Mouse (Mus musculus) right cerebral cortex, postnatal 36 days (tissue): ENCODE measurements around the gene Mlycd.

ENCODE experiments used
- DNase-seq, 2 experiments: peaks; one replicate each; pipeline ENCODE4 v3.0.0; 2022; ENCODE audit warnings: low spot score in 2 of 2, mixed read lengths in 1 of 2

Gene Mlycd

DNA sequence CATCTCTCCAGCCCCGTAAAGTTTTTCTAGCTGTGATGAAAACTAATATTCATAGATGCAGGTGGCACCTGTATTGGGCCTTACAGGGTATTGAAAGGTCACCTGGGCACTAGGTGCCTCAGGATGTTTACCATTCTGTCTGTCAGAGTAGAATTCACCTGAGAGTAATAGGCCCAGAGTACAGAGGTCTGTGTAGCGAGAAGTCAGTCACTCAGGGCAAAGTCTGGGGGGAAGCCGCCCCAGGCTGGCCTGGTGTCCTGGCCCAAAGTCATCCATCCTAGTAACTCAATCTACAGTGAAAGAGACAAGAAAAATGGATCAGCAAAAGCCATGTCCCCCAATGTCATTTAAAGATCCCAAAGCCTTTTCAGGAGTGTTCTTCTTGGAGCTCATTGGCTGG, 6.2 kb downstream of the Mlycd start:
- DNase-seq = no peak

DNA sequence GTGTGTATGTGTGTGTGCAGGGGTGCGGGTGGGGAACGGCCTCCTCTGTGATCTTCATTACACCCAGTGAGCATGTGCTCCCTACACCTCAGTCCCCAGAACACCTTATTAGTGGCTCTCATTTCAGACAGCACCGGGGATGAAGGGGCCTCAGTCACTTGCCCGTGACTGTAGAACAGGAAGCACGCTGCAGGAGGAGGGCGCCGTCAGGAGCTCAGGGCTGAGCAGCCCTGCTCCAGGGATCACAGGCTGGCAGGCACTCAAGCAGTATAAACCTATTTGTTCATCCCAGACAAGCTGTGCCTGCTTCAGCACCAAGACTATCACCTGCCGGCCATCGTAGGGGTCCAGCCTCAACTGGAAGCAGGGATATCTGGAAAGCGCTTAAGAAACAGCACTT, 9.2 kb downstream of the Mlycd start:
- no peak for DNase-seq

DNA sequence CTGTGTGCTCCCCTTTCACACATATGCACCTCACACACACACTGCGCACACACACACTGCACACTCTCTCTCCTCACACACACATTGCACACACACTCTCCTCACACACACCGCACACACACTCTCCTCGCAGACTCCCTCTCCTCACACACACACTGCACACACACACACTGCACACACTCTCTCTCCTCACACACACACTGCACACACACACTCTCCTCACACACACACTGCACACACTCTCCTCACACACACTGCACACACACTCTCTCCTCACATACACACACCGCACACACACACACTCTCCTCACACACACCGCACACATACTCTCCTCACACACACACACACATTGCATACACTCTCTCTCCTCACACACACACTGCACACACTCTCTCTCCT, 10.0 kb downstream of the Mlycd start:
- no peak for DNase-seq

DNA sequence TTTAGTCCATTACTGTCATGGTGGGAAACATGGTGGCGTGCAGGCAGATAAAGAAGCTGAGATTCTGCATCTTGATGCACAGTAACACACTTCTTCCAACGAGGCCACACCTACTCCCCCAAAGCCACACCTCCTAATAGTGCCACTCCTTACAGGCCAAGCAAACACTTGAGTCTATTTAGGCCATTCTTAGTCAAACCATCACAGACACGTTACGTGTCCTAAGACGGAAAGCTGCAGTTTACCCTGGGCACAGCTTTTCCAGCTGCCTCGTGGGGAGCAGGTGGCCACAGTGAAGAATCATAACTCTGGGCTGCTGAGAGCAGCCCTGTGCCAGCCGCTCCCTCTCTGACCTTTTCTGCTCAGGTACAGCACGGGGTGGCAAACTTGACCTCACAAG, 13.6 kb downstream of the Mlycd start:
- no peak for DNase-seq

DNA sequence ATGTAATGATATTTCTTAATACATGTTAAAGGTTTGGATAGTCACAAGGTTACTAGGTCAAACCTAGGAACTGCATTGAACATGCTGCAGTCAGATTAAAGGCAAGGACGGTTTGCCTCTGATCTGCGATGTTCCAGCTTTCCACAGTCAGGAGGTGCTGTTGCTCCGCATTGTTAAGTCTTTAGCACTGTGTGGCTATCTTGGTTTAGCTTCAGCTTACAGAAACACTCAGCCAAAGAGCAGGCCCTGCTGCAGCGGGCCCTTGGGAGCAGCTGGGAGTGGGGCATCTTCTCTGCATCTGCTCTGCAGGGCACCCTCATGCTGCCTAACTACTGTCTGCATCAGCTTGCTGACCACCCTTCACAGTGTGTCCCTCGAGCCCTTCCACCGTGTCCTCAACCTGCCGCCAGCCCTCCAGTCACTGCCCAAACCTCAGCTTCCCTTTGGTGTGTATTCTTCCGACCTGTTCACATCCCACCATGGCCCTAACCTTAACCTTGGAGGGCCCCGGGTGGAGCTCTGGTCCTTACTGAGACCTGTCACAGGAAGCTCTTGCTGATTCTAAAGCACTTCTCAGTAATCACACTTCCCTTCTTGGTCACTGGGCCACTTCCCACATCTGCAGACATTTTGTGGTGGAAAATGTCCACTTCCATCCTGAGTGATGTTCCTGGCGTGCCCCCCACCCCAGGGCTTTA, 17.5 kb downstream of the Mlycd start:
- no peak for DNase-seq

DNA sequence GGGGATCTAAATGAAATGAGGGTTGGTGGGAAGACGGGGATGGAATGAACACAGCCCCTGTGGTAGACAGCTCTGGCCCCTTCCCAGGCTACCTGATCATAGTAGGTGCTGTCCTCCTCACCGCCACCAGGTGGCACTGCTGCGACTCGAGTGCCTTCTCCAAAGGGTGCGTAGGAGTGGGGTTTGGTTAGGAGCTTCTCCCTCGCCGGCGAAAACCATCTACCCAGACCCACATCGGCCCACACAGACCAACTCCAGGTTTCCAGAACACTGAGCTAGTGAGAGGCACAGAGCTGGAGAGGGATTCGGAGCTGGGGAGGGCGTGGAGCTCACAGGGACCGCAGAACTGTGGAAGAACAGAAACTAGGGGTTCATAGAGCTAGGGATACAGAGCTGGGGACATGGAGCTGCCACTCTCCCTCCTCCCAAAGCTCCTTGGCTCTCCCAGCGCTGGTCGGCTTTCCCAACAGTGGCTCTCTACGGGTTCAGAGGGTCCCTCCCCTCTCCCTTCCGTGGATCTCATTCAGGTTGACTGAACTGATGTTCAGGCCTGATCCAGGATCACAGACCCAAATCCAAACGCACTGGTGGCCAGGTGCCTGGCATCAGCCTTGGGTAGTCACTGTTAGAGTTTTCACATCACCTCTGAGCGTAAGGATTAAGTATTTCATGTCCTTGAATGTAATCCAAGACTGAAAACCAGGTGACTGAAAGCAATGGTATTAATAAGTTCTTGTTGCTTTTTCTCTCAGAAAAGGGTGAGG, 18.2 kb downstream of the Mlycd start:
- DNase-seq = peak; percentile 56 to 69

DNA sequence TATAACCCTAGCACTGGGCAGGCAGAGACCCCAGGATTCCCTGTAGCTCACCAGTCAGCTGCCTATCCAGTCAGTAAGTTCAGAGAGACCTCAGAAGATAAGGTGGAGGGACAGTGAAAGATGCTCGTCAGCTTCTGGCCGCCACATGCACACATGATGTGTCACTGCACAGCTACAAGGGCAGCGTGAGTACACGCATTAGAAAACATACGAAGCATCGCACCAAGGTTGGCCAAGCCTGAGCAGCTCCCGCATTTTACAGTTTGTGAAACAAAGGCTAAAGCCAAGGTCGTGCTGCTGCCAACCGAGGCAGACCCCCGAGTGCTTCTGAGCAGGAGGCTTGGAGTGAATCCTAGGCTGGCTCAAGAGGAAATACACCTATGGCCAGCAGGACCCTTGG, 18.9 kb downstream of the Mlycd start:
- no peak for DNase-seq

DNA sequence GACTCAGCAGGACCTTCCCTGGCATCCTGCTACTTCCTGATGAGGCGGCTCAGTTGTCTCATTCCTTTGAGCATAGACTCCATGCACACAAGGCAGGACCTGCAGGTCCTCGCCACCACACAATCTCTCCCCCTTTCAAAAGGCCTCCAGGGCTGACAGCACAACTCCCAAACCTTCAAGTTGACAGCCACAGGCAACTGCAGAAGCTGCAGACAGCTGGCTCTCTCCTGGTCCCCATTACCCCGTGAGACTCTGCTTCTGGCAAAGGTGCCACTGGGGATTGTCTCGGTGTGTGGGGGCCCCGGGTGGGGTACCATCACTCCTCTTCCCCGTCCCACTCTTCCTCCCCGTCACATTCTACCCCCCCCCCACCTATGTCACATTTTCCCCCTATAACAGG, 25.6 kb downstream of the Mlycd start:
- DNase-seq = no peak

DNA sequence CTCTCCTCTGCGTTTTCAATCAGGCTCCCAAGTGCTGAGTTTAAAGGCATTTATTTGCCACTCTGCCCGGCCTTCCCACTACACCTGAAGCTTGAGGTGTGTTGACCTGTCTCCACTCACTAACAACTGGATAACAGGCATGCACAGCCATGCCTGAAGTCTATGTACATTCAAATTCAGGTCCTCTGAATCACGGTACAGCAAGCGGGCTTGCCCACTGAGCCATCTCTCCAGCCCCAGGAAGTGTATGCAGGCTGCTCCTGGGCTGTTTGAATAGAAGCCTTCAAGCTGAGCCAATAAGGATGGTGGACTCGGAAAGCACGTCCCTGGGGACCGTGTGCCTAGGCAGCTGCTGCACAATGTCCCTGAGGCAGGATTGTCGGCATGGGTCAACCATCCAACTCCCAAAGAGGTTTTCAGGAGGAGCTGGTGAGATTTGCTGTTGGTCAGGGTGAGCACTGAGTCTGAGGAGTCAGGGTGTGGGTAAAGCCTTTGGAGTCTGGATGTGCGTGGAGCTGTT, 27.0 kb downstream of the Mlycd start:
- no peak for DNase-seq

DNA sequence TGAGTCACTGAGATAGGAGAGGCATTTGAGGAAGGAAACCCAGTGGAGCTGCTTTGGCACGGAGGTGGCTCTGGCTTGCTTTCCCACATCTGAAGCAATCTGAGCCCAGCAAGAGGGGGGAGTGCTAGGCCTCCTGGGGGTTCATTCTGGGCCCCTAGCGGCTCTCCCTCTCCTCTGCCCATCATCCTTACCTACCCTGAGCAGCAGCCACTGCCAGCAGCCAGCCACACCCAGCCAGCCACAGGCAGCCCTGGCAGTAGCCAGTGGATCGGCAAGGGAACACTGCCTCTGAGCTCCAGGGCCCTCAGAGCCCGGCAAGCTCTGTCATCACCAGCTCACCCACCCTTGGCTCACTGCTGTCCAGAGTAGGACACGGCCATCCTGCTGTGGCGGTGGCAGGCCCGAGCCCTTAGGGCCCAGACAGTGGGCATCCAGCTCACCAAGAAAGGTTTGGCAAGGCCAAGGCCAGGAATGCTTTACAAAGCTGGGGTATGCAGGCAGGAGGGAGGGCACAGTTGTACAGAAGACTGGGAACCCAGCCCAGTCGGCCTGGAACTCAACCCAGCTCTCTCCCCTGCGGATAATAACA, 27.5 kb downstream of the Mlycd start:
- no peak for DNase-seq

DNA sequence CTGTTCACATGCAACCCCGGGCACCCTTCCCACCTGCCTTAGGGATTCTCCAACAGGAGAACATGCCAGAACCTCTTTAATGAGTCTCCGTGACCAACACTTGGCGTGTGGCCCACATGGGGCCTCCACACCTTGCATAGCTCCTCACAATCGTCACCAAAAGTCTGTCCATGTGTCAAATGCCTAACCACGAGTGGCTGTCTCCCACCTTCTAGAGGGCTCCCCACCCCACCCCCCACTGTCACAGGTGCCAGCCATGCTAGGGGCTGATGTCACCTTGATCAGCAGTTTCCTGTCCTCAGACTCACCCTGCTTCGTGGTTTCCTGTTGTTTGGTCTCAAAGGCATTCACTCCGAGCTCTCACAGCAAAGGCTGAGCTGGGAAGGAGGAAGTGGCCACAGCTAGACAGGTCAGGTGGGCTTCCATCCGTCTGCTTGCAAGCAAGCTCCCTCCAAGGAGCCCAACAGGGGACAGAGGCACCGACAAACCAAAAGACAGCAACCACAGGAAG, 29.0 kb downstream of the Mlycd start:
- no peak for DNase-seq

DNA sequence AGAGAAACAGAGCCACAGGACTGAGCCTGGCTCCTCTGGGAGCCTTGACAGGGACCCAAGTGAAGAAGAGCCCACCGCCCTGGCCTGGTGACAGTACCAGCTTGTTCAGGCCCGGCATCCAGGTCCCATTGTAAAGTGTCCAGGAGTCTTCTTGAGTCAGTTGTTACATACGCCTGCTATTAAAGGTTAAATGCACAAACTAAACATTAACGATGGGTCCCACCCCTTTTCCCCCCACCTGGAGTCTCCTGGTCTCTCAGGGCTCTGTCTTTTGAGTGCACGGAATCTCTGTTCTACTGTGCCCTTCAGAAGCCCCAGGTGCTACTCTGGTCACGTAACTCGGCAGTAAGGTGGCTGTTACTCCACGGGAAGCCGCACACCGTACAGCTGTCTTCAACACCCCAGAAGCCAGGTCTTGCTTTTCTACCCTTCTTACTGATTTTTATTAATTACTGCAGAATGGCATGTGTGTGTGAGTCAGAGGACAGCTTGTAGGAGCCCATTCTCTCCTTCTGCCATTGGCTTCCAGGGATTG, 29.6 kb downstream of the Mlycd start:
- no peak for DNase-seq

DNA sequence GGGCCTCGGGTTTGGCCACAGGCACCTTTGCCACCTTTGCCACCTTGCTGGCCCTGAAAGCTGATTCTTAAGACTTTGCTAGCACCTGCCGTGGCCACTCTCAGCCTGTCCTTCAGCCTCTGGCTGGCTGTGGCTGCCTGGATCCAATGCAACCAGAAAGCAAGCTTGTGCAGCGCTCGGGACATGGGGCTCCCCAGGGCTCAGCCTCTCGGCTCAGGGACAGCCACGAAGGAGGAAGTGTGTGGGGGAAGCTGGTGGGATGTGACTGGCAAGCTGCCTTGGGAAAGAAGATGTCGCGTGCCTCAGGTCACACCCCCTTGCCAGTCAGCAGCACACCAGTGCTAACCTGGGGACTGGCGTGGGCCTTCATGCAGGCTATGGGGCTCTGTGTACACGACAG, 30.1 kb downstream of the Mlycd start:
- DNase-seq = no peak

DNA sequence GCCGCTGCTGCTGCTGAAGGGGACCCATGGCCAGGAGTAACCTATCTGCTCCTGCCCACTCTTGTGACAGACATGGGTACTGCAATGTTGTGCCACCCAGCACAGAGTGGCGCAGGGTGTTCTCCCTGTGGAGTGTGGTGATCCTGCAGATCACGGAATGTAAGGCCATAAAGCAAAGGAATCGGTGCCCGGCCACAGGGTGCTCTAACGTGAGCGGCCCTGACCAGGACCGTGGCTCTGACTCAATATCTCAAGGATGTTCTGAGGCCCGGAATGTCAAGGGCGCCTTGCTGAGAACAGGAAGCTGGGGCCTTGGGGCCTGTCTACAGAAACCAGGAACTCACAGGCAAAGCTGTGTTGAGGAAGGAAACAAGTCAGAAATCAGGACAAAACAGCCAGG, 30.9 kb downstream of the Mlycd start:
- DNase-seq = no peak

DNA sequence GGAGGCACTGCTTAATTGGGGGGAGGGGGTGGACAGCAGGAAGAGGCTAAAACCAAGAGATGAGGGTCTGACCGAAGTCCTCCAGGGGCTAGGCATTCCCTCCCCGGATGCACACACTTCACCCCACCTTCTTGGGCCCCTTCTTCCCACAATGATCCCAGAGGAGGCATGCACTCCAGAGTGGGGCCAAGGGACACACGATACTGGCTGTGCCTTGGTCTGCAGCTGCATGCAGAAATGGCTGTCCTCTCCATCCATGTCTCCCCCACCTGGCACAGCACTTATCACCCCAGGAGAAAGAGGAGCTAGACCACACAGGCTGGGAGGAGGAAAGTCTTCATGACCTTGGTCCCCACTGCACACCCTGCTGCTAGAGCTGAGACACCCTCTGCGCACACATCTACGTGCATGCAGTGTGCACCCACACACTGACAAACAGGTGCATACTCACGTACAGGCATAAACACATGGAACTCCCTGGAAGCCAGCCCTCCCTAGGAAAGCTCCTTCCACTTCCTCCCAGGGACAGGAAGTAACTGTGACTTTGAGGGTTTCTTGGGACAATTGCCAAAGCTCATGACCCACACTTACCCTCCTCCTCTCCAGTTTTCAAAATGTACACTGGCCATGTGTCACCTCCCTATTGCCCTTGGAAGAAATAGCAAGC, 31.5 kb downstream of the Mlycd start:
- DNase-seq = no peak

DNA sequence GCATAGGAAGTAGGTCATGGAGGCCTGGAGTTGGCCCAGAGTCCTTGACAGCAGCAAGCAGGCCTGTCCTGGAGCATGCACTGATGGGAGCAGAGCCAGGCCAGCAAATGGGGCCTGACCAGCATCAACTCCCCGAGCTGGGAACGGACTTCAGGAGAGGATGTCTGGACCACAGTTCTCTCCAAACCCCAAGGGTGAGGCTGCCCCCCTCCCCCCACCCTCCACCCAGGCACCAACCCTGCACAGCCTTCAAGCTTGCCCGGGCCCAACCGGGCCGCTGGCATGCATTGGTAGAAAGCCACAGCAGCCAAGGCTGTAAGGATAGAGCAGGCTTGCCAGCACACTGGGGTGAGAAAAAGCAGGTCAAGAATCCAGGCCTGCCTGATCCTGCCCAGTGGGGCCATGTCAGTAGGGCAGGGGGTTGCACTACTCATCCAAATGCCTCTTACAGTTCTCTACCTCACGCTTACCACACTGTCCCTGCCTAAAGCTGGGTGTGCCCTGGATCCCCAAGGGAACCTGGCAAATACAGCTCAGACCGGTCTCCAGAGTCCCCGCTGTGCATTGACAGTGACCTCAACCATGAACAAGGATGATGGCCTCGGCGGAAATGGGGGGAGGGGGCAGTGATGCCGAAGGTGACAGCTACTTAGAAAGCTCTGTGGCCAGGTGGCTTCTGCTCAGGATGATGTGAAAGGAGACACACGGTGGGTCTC, 33.1 kb downstream of the Mlycd start:
- DNase-seq = no peak

DNA sequence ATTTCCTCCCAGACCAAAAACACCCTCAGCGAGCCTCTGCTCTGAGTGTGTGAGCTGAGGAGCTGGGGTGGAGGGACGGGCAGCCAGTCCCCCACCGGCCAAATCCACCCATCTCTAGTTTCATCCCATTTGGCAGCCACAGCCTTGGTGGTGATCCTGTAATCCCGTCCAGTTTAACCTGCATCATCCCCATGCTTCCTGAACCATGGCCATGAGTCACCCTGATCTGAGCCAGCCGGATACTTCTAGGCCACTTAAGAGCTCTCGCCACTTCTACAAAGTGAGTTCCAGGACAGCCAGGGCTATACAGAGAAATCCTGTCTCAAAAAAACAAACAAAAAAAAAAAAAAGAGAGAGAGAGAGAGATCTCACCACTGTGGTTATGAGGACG, 33.7 kb downstream of the Mlycd start:
- no peak for DNase-seq

DNA sequence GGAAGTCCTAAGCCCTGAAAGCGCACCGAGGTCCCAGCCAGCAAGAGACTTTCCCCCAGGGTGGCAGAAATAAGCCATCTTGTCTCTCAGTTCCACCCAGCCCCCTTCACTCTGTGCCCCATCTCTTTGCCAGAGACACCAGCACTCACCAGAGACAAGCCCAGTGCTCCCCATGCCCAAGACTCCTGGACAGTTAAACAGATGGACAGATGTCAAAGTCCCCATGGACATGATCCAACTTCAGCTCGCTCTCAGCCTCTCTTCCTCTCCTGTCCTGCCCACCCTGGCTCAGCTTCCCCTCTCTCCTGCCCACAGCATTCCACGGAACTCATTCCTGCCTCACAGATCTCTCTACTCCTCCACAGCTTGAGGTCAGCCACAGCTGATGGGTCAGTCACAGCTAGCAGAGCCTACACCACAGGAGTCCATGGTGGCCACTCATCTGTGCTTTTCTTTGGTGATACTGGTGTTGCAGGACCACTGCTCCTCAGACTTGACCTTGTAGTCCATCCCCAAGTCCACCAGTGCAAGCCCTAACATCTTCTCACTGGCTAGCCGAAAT, 34.2 kb downstream of the Mlycd start:
- no peak for DNase-seq

DNA sequence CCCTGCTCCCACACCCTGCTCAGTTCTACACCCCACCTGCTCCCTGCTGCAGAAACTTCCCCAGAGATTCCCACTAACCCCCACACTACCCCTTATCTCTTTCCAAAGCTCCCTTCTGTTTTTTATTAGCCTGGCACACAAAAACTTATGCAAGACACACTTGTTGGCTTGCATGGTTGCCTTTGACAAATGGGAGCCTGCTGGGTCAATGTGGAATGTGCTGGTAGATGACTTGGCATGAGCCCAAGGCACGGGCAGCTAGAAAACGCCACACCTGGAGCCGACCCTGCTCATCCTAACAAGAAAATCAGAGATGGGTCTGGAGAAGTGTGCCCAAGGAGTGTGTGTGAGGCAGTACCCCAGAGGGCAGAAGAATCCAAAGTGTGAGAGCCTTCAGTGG, 34.9 kb downstream of the Mlycd start:
- DNase-seq = no peak

DNA sequence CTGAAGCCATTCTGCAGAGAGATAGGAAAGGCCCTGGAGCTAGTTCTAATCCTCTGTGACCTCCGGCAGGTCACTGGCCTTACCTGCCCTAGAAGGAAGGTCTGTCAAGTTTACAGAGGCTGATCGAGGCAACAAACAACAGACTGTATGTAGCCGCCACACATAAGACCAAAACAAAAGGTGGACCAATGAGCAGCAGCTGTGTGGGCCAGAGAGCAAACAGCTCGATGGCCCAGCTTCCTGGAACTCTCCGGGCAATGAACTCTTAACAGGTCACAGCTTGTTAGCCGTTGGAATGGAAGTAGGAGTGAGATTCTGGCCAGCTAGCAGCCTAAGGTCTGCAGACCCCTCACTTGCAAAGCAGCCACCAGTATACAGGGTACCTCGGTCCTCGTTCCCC, 35.6 kb downstream of the Mlycd start:
- DNase-seq = no peak

DNA sequence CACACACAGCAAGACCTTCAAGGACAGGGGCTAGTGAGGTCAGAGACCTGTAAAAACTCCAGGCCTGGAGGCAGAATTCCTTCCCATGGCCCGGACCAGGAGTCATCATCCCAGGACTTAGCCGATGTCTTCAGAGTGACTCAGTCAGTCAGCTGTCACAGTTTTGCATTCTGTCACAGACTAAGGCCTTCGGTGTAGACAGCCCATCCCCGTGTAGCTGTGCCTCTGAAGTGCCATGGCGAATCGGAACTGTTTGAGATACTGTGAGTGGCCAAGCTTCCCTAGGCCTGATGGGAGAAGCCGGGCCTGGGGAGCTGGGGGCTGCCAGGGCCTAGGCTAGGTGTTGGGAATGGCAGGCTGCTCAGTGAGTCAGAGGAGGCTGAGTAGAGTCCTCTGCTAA, 36.0 kb downstream of the Mlycd start:
- no peak for DNase-seq
